Mouse (Mus musculus) layer of hippocampus, postnatal 10 days (tissue): ENCODE measurements at regions not wholly inside any gene's neighbourhood (a gene's known extent, or its start where the extent isn't known, plus 50 kb on each side); places are given as distances from the start of the nearest gene placed in this dataset.

Experiments used
- DNase-seq, 2 experiments: peaks; one replicate each; pipeline ENCODE4 v3.0.0; 2021; ENCODE audit warnings: low spot score in 2 of 2

DNA sequence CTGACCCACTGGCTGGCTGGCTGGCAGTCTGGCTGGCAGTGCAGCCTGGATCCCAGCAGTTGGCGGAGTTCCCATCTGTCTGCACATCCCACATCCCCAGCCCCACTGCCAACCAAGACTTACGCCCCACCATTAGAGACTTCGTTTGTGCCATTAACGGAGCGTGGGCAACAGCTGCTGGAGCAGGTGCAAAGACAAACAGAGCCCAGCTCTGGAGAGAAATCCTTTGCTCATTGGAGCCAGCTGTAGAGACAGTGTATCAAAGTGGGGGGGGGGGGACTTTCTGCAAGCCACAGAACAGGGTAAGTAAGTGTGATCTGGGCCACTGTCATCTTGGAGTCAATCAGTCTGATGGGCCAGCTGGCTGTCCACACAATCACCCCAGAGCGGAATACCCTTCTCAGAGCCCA, 52.3 kb downstream of the Rplp1 start:
- DNase-seq: peak; percentile 76 to 84

DNA sequence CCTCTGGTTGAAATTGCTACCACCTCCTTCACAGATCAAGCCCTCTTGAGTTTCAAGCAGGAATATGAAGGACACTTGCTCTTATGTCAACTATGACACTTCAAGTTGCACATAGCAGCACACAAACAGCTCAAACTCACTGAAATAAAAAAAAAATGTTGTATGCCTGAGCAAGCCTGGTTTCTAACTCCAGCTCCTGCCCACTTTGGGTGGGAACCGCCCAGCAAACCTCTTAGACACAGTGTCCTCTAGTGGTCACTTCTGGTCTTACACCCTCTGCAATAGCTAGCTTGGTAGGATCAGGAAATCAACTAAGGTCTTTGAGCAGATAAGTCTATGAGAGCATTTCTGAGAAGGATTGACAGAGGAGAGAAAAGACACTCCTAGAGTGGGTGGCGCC, 54.2 kb downstream of the Rplp1 start:
- peak; percentile 78 to 79 for DNase-seq

DNA sequence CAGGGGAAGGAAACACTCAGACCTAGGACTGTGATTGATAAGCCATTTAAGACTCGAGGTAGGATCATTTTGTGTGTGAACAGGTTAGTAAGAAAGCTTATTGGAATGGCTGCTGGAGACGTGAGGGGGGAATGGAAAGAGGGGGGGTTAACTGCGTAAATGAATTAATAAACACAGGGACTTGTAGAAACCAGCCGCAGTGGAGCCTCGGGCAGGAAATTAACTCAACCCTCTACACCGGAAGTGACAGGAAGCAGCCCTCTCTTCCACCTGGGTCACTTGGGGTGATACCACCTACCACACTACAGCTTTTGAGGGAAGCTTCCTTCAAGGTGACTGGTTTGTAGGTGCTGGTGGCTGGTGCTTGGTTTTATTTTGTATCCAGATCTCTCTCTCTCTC, 54.9 kb downstream of the Rplp1 start:
- DNase-seq: no peak

DNA sequence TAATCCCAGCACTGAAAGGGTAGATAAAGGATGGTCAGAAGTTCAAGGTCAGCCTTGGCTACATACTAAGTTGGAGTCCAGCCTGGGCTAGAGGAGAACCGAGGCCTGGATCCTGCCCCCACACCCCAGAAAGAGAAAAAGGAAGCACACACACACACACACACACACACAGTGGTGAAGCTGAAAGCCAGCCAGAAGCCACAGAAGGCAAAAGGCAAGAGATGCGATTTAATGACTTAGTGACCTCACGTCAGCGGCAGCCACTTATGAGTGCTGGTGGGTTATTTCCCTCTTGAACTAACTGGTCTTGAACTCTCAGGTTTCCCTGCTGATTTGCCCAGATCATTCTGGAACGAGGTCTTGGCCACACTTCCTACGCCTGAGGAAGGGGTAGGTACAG, 56.5 kb downstream of the Rplp1 start:
- DNase-seq: no peak

DNA sequence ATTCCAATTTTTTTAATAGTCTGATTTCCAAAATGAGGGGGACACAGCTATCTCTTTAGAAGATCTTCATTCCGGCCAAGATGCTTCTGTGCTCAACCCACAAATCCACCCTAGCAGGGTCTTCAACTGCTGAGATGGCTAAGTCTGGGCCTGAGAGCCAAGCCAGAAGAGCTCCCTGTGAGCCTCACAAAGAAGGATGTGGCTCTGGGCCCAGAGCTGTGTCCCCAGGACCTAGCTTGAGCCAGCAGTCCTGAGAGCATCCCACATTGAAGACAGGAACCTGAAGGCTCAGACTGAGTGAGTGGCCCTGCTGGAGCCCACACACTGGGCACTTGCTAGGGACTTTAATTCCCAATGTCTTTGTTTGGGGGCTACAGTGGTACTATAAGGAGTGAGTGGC, 57.7 kb downstream of the Rplp1 start:
- DNase-seq: no peak

DNA sequence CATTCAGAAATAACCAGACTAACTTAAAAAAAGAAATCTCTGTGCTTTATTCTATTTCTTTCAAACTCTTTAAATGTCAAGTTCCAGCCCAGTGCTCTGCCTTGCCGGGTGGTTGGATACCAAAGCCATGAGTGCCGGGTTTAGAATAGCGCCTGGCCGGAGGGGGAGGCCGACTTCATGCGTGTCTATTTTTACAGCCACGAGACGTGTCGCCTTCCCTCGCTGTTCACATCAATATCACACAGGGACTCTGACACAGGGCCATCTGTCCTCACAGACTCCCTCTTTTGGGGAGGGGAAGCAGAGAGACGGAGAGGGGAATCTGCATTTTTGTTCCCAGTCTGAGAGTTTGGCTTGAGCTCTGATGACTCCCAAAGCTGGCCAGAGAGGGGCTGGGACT, 58.7 kb downstream of the Rplp1 start:
- DNase-seq: no peak

DNA sequence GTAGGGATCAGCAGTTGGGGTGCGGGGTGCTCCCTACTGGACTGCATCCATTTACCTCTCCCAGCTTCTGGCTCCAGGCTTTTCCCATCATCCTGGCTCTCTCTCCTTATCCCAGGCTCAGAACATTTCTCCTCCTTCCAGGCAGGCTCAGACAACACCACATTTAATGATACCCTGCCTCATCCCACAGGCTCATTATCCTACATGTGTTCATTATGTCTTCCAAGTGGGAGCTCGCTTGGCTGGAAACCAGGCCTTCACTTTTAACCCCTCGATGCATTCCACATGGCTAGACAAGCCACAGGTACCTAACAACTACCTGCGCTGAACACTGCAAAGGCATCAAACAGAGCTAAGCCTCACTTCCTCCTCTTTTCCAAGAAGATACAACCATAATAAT, 60.5 kb downstream of the Rplp1 start:
- no peak for DNase-seq

DNA sequence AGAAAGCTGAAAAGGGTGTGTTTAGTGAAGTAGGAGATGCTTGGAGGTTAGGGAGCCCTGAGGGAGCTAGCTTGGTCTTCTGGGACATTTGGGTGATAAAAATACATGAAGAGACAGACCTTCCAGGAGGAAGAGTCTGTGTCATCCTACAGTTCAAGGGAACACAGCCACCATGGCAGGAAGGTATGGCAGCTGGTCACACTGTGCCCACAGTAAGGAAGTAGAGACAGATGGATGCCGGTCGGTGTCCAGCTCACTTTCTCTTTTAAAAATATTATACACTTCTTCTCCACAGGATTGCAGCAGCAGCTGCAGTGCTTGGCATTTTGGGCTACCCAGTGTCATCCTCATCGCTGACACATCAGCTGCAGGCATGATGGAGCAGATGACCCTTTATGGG, 63.0 kb downstream of the Rplp1 start:
- DNase-seq: no peak

DNA sequence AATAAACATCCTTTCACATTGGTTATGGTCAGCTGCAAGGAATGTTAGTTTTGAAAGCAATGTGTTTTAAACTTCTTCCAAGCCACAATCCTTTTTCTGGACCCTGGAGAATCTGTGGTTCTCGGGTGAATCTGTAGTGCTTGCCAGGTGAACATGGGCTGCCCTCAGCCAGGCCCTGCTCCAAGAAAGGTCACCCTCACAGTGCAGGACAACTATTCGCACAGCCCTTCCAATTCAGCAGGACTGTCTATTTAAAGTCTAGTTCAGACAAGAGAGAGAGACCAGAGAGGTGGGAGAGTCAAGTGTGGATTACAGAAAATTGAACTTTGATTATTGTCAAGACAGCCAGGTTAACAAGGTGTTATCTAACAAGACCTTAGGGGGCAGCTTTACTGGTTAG, 65.9 kb downstream of the Rplp1 start:
- DNase-seq: no peak

DNA sequence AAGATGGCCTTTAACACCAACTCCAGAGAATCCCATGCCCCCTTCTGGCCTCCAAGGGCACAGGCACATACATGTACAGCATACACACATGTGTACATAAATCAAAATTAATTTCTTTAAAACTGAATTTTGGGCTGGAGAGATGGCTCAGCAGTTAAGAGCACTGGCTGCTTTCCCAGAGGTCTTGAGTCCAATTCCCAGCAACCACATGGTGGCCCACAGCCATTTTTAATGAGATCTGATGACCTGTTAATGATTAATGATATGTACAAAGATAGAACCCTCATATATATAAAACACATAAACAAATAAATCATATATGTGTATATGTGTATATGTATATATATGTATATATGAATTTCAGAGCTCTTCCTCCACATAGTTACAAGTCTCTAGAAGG, 66.8 kb downstream of the Rplp1 start:
- DNase-seq: no peak

DNA sequence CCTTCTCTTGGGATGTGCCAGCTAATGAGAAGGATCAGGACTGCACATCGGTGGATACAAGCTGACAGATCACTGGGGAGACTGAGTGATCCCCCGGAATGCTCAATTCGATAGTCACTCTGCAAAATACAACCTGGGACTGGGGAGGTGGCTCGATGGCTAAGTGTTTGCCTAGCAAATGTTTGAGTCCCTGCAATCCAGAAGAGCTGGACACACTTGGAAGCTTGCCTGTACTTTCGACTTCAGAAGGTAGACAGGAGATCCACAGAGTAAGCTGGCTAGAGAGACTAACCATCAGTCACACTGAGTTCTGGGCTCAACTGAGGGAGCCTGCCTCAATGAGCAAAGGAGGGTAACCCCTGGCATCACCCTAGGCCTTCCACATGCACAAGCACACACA, 69.7 kb downstream of the Rplp1 start:
- no peak for DNase-seq

DNA sequence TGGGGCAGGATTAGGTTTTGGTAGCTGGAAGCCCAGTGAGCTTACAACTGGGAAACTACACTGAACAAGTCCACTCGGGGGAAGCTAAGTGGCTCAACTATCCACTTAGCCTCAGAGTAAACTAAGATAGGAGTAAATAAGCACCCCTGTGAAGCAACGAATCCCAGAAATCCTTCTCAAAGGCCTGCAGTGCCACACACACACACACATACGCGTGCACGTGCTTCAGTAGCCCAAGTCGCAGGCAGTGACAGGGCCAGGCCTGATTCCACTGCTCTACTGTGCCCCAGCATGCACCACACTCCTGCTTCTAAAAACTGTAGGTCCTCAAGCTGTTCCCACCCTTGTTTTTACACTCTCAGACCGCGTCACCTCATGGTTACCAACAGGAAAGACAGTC, 70.2 kb downstream of the Rplp1 start:
- no peak for DNase-seq

DNA sequence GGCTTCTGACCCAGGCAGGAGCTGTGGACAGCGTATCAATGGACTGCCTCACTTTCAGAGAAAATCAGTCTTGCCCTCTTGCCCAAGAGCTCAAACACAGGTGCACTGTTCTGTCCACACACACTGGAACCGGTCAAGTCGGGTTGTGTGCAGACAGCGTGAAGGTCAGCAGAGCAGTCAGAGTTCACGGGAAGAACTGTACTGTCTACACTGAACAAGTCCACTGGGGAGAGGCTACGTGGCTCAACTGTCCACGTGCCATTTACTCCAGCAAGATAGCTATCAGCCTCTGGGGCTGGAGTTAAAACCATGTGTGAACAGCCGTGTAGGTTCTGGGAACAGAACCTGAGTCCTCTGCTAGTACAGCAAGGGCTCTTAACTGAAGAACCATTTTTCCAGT, 70.8 kb downstream of the Rplp1 start:
- DNase-seq: no peak

DNA sequence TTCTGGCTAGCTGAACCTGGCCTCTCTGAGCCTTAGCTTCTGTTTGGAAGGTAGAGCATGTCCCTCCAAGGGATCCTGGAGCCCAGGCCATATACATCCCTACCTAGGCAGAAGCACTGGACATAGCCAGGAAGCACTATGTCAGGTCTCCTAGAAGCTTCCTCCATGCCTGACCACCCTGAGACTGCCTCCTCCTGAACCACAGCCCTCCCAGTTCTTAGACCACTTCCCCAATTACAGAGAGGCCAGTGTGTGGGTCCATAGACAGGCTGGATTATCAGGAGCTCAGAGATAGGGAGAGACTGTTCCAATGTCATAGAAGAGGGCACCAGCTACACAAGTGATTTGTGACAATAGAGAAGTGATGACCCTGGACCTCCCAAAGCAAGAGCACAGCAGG, 72.0 kb downstream of the Rplp1 start:
- DNase-seq: no peak

DNA sequence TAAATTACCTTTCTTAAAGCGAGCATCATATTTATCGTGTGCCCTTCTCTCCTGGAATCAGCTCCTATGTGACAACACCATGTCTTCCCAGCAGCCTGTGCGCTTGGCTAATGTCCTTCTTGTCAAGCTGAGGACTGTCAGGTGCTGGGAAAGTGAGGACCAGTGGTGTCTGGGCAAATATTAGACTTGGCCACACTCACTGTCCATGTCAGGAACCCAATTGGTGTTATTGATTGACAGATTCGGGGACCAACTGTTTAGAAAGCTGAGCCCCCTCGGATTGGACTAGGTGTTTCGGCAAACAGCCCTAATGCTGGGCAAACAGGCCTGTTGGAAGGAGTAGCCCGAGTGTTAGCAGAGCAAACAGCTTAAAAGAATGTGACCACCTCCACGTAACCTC, 73.1 kb downstream of the Rplp1 start:
- no peak for DNase-seq

DNA sequence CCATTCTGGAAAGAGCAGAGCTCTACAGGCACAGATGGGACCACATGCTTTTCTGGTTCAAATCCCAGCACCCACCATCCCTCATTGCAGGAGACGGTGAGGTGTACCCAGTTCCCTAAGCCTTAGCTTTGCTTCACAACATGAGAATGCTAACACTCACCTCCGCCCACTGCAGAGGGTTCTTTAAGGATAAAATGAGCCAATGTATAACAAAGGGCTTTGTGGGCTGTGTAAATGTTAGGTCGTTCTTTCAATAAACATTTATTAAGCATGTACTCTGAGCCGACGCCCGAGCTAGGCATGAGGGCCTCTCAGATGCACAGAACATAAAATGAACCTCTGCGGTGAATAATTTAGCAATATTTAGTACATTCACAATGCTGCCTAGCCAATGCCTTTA, 74.0 kb downstream of the Rplp1 start:
- DNase-seq: no peak

DNA sequence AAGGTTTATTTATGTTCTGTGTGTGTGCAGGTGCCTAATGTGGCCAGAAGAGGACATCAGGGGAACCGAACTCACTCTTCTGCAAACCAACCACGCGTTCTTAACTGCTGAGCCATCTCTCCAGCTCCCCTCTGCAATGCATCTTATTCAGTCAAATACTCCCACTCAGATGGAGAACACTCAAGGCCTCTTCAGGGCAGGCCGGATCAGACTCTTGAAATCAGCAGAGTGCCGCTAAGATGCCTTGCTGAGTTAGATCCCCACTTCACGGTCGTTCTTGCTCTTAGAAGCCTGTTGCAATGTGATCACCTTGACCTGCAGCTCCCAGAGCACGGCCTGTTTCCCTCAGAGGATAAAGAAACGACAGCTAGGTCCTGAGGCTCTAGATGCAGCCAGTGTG, 81.1 kb downstream of the Rplp1 start:
- DNase-seq: no peak

DNA sequence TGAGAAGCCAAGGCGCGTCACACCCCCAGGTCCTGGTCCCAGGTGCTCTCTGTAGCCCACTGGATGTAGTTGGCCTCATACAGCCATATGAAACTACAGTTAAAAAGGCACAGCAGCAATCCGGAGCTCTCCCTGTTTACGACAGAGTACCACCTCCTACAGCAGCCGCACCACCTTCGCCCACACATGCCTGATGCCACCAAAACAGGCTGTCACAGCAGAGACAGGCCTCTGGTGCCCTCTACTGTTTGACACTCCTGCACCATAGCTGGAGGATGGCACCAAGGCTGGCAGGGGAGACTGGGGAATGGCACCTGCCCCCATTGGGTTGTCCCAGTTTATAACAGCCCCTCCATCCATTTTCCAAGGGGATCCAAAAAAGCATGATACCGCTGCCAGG, 84.1 kb downstream of the Rplp1 start:
- peak; percentile 90 to 91 for DNase-seq

DNA sequence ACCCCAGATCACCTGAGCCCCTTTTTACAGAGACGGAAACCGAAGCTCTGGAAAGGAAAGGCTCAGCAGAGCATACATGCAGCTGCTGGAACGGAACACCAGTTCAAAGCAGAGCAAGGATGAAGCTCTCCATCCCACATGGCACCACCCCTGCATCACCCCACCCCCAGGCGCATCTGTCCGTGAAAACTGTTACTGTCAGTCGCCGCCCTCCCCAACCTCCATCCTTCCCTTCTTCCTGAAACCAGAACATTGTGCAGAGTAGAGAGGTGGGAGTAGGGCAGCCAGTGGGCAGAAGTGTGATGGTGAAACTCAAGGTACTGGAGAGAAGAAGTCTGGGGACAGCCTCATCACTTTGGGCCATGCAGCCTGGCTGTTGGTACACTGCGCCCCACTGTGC, 84.6 kb downstream of the Rplp1 start:
- DNase-seq: no peak

DNA sequence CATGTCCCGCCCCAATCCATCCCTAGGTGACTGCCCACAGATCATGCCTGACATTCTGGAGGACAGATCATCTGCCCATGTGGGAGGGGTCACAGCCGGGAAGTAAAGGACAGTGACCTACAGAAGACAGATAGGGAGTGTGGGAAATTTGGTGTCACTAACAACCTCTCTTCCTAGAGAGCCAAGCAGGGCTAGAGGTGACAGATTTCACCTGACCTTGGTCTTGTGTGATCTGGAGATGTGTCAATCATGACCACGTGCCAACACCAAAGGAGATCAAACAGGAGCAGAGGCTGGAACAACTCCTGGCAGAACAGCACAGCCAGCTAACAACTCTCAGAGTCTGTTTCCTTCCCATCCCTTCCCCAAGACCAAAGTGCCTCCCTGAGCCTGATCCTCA, 85.0 kb downstream of the Rplp1 start:
- DNase-seq: no peak

DNA sequence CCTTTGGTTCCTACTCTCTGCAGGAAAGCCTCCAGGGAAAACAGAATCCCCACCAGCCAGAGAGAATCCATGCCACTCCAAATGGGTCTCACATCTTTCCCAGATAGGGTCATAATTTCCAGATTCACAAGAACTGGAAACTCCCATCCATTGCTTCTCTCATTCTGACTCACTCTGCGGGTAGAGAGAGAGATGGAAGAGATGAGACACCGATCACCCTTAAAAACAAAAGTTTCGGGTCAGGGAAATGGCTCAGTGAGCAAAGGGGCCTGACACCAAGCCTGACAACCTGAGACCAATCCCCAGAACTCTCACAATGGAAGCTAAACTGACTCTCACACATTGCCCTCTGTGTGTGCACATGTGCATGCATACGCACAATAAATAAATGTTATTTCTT, 86.6 kb downstream of the Rplp1 start:
- no peak for DNase-seq

DNA sequence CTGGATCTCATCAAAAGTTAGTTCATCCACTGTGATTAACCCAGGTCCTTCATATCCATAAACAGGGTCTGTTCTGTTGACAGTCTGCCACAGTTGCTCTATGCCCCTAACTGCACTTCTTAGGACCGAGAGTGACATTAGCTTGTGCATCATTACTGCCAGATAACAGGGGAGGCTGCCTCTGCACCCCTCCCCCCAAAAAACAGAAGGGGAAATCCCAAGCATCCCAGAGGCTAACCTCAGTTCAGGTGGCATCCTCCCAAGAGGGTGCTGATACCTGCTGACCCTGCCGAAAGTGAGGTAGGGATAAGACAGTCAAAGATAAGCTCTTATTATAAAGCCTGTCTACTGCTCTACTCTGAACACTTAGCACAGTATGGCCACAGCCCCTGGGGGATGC, 87.3 kb downstream of the Rplp1 start:
- DNase-seq: no peak

DNA sequence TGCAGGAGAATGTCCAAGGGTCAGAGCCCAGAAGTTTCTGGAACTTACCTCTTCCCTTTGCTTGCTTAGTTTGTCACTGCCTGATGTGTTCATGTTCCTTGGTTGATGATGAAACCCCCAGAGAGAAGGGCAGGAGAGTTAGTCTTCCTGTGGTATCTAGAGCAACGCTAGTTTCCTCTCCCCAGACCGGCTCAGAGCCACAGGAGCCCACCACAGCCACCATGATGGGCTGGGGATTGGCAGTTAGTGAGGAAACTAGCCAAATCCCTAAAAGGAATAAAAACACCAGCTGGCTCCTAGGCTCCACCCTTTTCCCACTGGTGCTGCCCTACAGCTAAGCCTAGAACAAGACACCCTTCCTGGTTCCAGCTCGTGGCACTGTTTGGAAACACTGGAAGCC, 87.9 kb downstream of the Rplp1 start:
- no peak for DNase-seq

DNA sequence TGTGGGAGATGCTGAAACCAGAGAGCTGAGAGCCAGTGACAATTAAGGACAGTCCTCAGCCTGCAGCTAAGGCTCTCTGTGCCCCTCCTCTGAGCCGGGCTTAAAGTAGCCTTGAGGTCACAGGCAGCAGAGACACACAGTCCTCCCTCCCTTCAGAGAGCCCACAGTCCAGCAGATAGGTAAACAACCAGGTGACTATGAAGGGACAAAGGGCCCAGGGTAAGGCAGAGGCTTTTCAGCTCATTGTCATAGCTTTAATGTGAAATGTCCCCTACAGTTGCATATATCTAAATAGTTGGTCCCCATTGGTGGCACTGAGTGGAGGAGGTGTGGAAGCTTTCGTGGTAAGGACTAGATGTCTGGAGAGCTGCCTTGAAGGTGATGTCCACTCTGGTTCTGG, 88.5 kb downstream of the Rplp1 start:
- DNase-seq: no peak

DNA sequence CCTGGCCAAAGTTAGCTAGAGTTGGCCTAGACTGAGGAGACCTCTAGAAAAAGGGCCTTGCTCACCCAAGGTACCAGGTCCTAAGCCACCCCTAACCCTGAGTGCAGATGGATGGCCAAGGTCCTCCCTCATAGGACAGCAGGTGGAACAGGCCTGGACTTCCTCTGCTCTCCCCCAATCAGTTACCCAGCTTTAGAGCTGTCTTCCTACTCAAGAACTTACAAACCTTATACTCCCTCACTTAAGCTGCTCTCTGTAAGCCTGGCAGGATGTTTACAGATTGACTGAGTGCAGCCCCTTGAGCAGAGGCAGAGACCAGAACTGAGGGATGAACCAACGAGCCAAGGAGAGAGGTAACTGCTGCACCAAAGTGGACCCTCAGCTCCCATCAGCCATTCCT, 94.5 kb downstream of the Rplp1 start:
- DNase-seq: no peak
